Mouse (Mus musculus): ENCODE results near the gene Tmppe.
A peak's percentile ranks its signal among the peaks of the same experiment; 100 is the strongest.

DNA sequence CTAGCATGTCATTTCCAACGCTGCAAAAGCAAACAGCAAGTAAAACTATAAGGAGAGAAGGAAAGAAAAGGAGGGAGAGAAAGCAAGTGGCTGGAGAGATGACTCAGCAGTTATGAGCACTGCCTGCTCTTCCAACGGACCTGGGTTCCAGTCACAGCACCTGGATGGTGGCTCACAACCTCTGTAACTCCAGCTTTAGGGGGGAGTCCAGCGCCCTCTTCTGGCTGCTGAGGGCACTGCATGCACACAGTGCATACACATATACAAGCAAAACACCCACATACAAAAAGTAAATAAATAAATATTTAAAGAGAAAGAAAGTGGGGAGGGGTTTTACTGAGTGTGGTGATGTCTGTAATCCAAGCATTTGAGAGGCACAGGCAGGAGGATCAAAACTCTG is 20.1 kb downstream of the Tmppe start:
- TF ChIP-seq CTCF (IDR thresholded peaks at IDR 0.05; ENCODE audit: control insufficient read depth, insufficient read depth, low read length) (0 out of 2 replicates have a peak, but pooled peaks have one; percentile 24), POLR2A (IDR thresholded peaks at IDR 0.05; ENCODE audit: borderline replicate concordance, control insufficient read depth, low read depth, low read length) (no peak)
